Mouse (Mus musculus): ENCODE measurements around the gene Hkdc1.

Hkdc1 gene

GRCm38 (mm10) chr10:62379808-62380207 is 42.5 kb downstream of the Hkdc1 start, which contains the start of gene Hk1:
TSS of gene Hk1 (minus strand) at chr10:62379908.
- no peak for DNase-seq (ENCODE audit: low spot score)

- DNase-seq (ENCODE audit: low spot score): no peak
These were observed 63.5 kb downstream of the Hkdc1 start for GRCm38 (mm10) chr10:62358827-62359226.

GRCm38 (mm10) chr10:62356105-62356730 is 66.1 kb downstream of the Hkdc1 start:
- peak; percentile 60 for DNase-seq (ENCODE audit: low spot score)

- no peak for DNase-seq (ENCODE audit: low spot score)
These were observed 77.1 kb downstream of the Hkdc1 start for GRCm38 (mm10) chr10:62345147-62345546.

GRCm38 (mm10) chr10:62344004-62344752 is 78.1 kb downstream of the Hkdc1 start:
- no peak for DNase-seq (ENCODE audit: low spot score)

GRCm38 (mm10) chr10:62342512-62342911 is 79.8 kb downstream of the Hkdc1 start:
- DNase-seq (ENCODE audit: low spot score): no peak

GRCm38 (mm10) chr10:62341956-62342355 is 80.3 kb downstream of the Hkdc1 start:
- DNase-seq (ENCODE audit: low spot score): no peak

GRCm38 (mm10) chr10:62340991-62341390 is 81.3 kb downstream of the Hkdc1 start:
- DNase-seq (ENCODE audit: low spot score): no peak

GRCm38 (mm10) chr10:62340095-62340731 is 82.1 kb downstream of the Hkdc1 start:
- DNase-seq (ENCODE audit: low spot score): peak; percentile 97

- peak; percentile 61 for DNase-seq (ENCODE audit: low spot score)
These were observed 82.8 kb downstream of the Hkdc1 start for GRCm38 (mm10) chr10:62339211-62340094.

- DNase-seq (ENCODE audit: low spot score): no peak
These were observed 83.7 kb downstream of the Hkdc1 start for GRCm38 (mm10) chr10:62338626-62339025.

- no peak for DNase-seq (ENCODE audit: low spot score)
These were observed 84.1 kb downstream of the Hkdc1 start for GRCm38 (mm10) chr10:62338176-62338575.

GRCm38 (mm10) chr10:62336601-62337578 is 85.4 kb downstream of the Hkdc1 start:
- no peak for DNase-seq (ENCODE audit: low spot score)

GRCm38 (mm10) chr10:62335423-62335776 is 86.9 kb downstream of the Hkdc1 start:
- DNase-seq (ENCODE audit: low spot score): no peak

- DNase-seq (ENCODE audit: low spot score): no peak
These were observed 87.4 kb downstream of the Hkdc1 start for GRCm38 (mm10) chr10:62334686-62335422.

- DNase-seq (ENCODE audit: low spot score): no peak
These were observed 89.0 kb downstream of the Hkdc1 start for GRCm38 (mm10) chr10:62333269-62333668.
